Mouse (Mus musculus): ENCODE results near the gene Mrps14. TPM values are rescaled to one million over a fixed set of nuclear protein-coding genes. Genes with fewer than 3 reads are reported as not detected.

The Mrps14 gene
- total RNA-seq (2022) = 100 to 1,000 TPM; 101 to 106 (median 101) TPM

GRCm38 (mm10) chr1:160194529-160195336, at the start of gene Mrps14:
TSS of gene Mrps14 (plus strand) at chr1:160195215.
- DNase-seq (ENCODE audit: low spot score) = peak; percentile 98

GRCm38 (mm10) chr1:160145606-160146005, 49.4 kb upstream of the Mrps14 start:
- DNase-seq (ENCODE audit: low spot score) = no peak

GRCm38 (mm10) chr1:160147274-160147673, 47.7 kb upstream of the Mrps14 start:
- DNase-seq (ENCODE audit: low spot score) = no peak

- DNase-seq (ENCODE audit: low spot score) = no peak
Measured at GRCm38 (mm10) chr1:160149291-160149906, 45.6 kb upstream of the Mrps14 start.

GRCm38 (mm10) chr1:160150726-160151125, 44.3 kb upstream of the Mrps14 start:
- no peak for DNase-seq (ENCODE audit: low spot score)

- no peak for DNase-seq (ENCODE audit: low spot score)
Measured at GRCm38 (mm10) chr1:160153480-160153879, 41.5 kb upstream of the Mrps14 start, which contains the start of gene Tnn. TSS of gene Tnn (minus strand) at chr1:160153580.

- DNase-seq (ENCODE audit: low spot score) = no peak
Measured at GRCm38 (mm10) chr1:160158190-160158589, 36.8 kb upstream of the Mrps14 start.

GRCm38 (mm10) chr1:160166600-160166999, 28.4 kb upstream of the Mrps14 start:
- no peak for DNase-seq (ENCODE audit: low spot score)

GRCm38 (mm10) chr1:160176903-160177302, 18.1 kb upstream of the Mrps14 start:
- no peak for DNase-seq (ENCODE audit: low spot score)

- no peak for DNase-seq (ENCODE audit: low spot score)
Measured at GRCm38 (mm10) chr1:160181216-160181615, 13.8 kb upstream of the Mrps14 start.

- DNase-seq (ENCODE audit: low spot score) = no peak
Measured at GRCm38 (mm10) chr1:160184506-160184905, 10.5 kb upstream of the Mrps14 start.

- DNase-seq (ENCODE audit: low spot score) = no peak
Measured at GRCm38 (mm10) chr1:160195337-160195663, 285 bp downstream of the Mrps14 start.

- no peak for DNase-seq (ENCODE audit: low spot score)
Measured at GRCm38 (mm10) chr1:160205486-160205885, 10.5 kb downstream of the Mrps14 start.

GRCm38 (mm10) chr1:160209844-160210243, 14.8 kb downstream of the Mrps14 start:
- no peak for DNase-seq (ENCODE audit: low spot score)

- DNase-seq (ENCODE audit: low spot score) = no peak
Measured at GRCm38 (mm10) chr1:160210566-160210965, 15.6 kb downstream of the Mrps14 start.

- no peak for DNase-seq (ENCODE audit: low spot score)
Measured at GRCm38 (mm10) chr1:160211597-160212122, 16.6 kb downstream of the Mrps14 start.

GRCm38 (mm10) chr1:160212123-160212691, 17.2 kb downstream of the Mrps14 start:
- peak; percentile 46 for DNase-seq (ENCODE audit: low spot score)

- DNase-seq (ENCODE audit: low spot score) = peak; percentile 100
Measured at GRCm38 (mm10) chr1:160212703-160213669, 18.0 kb downstream of the Mrps14 start, which contains the start of gene Cacybp. TSS of gene Cacybp (minus strand) at chr1:160212875.

- DNase-seq (ENCODE audit: low spot score) = no peak
Measured at GRCm38 (mm10) chr1:160214171-160214570, 19.2 kb downstream of the Mrps14 start.

GRCm38 (mm10) chr1:160217898-160218297, 22.9 kb downstream of the Mrps14 start:
- DNase-seq (ENCODE audit: low spot score) = no peak

GRCm38 (mm10) chr1:160224093-160224492, 29.1 kb downstream of the Mrps14 start:
- no peak for DNase-seq (ENCODE audit: low spot score)
